Mouse (Mus musculus) spleen, adult 12 weeks (tissue): ENCODE data around the gene Kcng3.

ENCODE experiments used
- DNase-seq: peaks from one replicate; pipeline ENCODE4 v3.0.0; 2022; ENCODE audit warnings: low spot score

The Kcng3 gene

DNA sequence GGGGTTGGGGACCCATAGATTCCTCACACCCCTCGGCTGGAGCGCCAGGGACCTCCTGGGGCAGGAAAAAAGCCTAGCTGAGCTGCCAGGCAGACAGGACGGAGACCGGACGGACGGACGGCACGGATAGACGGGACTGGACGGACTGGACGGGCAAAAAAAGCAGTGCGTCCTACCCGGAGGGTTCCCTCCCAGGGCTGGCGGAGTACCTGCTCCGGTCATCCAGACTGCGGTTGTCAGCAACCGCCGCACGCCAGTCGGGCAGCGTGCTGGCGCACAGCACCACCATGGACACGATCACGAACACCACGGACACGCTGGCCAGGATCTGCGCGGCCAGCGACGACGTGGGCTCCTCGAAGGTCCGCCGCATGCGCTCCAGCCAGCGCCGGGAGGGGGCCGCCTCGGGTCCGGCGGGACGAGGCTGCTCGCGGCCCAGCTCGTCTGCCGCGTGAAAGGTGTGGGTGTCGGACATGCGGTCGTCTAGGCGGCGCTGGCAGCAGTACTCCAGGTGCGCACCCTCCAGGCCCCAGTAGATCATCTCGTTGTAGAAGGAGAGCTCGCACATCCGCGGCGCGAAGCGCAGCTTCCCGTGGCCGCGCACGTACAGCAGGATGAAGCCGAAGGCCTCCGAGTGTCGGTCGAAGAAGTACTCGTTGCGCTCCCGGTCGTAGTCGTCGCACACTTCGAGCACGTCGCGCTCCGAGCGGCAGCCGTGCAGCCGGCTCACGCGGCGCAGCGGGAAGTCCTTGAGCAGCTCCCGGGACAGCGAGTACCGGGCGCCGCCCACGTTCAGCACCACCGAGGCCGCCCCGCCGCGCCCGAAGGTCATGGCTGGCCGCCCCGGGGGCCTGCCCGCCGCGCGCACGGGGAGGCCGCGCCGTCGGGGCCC is 662 bp downstream of the Kcng3 start:
- peak; percentile 7 for DNase-seq

DNA sequence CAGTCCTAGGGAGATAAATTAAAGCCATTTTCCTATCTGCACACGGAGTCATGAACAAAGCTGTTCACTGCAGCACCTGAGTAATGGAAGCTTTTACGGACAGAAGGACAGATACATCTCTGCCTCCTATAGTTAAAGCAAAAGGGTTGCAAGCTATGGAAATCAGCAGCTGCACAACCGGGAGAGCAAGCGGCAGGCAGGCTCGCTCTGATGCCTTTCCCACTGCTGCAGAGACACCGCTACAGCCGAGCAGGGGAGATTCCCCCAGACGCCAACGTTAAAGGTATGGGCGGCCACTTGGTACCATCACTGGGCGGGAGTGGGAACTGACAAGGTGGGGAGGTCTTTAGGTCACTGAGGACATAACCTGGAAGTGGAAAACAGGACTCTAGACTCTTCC is 17.8 kb downstream of the Kcng3 start:
- DNase-seq, result no peak

DNA sequence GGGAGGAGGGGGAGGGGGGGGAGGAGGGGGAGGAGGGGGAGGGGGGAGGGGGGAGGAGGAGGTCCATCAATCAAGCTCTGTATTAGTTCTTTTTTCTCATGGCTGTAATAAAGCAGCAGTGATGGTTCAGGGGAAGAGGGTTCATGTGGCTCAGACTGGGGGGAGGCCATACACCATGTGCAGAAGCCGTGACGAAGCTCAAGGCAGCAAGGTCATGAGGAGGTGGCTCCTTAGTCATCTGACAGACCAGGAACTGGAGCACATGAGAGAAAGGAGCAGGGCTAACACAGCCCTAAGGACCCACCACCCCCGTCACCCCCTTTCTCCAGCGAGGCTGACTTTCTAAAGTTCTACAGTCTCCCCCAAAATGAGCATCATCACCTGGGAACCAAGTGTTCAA is 22.2 kb downstream of the Kcng3 start:
- DNase-seq, result no peak

DNA sequence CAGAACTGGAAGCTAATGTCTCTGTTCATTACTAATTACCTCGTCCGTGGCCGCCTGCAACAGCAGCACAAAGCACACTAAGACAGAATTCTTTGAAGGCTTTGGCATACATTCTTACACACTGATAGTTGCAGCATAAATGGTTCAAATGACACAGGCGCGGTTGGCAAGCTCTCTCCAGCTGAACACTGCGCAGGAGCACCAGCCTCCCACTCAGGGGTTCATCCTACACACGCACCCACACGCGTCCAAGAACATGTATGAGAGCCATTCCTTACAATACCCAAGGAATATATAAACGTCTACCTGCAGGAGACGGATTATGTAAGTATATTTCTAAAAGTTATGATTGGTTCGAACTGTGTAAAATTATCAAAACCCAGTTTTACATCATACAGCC is 30.7 kb downstream of the Kcng3 start:
- DNase-seq, result no peak

DNA sequence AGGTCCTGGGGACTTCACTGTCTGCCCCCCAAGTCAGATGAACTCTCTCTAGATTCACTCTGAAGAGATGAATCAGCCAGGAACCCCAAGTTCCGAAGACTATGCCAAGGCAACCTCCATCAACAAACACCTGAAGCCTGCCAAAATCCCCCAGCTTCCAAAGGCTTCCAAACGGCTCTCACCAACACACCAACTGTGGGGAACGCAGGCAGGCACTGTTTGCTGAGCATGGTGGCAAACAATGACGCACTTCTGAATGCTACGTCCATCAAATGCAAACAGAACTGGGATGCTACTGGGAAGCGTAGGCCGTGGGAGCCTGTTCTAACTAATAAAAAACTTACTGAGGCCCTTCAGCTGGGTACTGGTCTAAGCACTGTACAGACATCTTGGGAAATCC is 35.7 kb downstream of the Kcng3 start:
- no peak for DNase-seq

DNA sequence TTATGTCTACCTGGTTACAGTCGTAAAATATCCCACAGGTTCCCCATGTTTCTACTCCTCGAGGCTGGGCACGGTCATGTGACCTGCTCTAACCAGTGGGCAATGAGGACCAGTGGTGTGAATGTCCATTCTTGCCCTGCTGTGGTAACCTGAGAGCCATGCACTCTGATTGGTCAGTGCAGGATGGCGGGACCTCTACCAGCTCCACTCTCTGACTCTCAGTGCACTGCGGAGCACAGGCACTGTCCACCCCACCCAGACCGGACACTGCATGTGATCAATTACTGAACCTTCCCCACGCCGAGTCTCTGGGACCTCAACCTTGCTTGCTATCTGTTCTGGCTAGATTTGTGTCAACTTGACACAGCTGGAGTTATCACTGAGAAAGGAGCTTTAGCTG is 37.2 kb downstream of the Kcng3 start:
- no peak for DNase-seq

DNA sequence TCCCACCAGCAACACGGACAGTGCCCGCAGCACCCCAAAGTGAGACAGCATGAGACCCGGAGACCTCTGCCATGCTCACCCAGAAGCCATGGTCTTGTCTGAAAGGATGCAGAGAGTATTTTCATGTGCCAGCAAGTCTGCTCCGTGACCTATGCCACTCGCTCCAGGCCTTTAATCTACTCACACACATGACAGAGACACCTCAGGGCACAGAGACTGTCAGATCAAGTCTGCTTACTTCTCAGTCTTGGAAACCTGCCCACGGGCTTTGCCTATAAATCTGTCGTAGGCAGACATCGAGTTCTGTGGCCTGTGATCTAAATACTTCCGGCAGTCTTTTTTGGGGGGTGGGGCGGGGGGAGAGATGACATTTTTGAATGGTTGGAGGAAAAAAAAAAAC is 38.3 kb downstream of the Kcng3 start:
- DNase-seq, result no peak

DNA sequence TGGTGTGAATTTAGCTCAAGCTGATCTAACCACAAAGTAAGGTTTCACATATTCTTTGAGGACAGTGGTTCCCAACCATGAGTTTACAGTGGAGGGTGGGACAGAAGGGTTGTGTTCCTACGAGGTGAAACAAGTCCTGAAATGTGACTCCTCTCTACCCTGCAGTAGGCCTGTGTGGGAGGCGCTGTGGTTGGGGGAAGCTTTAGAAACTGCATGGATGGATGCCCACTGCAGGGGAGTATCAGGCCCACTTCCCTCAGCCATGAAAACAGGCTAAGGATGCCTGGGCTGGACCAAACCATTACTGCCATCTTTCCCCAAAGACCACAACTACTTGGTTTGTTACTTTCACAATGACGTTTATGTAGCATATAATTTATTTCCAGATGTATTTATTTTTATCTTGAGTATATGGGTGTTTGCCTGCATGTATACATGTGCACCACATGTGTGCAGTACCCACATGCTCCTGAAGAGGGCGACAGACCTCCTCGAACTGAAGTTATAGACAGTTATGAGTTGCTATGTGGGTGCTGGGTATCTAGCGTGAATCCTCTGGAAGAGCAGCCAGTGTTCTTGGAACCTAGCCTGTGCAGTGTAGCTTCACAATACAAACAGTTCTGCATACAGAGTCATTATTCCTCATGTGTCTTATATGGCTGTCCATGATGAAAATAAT is 42.9 kb downstream of the Kcng3 start:
- DNase-seq, result no peak

DNA sequence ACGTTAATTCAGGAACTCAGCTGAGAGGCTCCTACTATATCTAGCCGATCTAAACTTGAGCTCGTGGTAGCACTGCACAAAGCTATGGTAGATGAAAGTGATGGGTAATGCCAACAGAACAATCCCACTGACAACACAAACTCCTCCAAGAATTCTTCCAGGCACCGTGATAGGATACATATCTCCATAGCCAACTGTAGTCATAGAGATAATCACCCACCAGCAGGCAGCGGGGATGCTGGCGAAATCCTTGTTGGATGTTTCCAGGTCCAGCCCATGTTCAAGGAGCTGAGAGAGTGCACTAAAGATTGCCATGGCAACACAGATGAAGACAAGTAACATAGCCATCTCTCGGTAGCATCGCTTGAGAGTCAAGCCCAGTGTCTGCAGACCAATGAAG is 44.0 kb downstream of the Kcng3 start:
- no peak for DNase-seq

DNA sequence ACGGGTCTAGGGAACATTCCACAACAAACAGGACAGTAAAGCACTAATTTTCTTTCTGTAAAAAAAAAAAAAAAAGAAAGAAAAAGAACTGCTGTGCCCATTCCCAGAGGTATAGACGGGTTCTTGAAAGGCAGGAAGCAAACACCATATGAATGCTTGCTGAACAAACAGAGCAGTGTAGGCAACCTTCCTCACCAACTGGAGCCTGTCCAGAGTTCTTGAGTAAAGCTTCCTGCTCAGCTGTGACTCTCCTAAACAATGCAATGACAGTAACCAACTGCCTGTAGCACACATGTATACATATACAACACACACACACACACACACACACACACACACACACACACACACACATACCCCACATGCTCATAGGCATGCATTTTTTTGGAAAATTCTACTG is 49.1 kb downstream of the Kcng3 start:
- no peak for DNase-seq

DNA sequence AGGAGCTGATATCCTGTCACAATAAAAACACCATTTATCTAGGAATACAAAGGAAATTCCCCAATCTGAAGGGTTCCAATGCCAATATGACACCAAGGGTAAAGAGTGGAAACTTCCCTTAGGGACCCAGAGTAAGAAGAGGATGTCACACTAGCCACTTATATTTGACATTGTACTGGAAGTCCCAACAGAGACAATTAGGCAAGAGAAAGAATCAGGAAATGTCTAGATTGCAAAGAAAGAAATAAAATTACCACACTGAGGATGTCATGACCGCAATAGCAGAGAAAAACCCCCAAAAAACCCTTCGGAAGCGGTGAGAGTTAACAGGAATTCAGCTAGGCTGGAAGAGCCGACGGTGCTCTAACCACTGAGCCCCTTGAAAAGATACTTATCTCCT is 51.0 kb downstream of the Kcng3 start:
- DNase-seq, result no peak

DNA sequence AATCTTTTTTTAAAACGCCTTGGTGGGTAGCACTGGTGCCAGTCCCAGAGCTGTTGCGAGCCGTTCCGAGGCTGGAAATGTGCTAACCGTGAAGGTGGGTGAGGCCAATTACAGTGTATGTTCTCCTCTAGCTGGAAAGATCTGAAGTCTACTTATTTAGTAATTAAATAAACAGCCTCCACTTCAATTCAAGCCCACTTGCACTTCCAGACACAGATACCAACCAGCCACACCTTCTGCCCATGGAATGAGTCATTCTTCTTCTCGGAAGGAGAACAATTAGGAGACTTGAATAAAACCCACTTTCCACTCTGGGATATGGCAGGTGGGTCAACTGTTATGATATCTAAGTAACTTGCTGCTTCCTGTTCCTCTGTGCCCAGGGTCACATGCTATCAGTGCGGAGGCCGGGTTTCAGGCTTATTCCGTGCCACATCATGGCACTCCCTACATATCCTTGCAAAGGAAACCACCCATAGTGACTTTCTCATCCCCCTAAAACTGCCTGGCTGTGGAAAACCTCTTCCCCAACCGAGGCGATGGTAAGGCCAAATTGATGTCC is 54.8 kb downstream of the Kcng3 start:
- no peak for DNase-seq

DNA sequence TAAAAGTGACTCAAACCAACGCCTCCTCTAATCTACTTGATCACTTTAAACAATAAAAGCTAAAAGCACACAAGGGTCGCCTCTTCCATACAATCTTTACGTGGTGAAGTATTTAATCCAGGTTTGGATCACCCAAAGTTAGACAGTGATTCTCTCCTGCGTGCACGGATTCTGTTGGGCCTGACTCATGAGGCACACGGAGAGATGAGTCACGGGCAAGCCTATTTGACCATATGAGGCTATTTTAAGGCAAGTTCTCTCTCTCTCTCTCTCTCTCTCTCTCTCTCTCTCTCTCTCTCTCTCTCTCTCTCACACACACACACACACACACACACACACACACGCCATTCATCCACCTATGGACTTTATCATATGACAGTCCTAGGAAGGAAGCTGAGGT is 57.1 kb downstream of the Kcng3 start:
- DNase-seq, result no peak

DNA sequence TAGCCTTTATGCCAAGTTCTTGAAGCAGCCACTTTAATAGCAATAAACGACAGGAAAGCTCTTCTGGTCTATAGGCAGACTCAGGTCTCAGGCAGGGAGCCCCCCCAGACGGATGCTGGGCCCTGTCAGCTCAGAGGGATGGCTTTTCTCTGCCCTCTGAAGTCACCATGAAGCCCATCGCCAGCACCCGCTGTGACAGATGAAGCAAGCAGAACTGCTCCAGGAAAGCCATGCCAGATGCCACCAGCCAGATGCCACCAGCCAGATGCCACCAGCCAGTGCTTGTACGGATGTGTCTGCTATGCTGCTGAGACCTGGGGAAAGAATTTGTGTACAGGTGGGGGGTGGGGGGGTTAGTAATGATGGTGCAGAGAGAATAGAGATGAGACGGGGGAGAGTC is 58.6 kb downstream of the Kcng3 start:
- no peak for DNase-seq

DNA sequence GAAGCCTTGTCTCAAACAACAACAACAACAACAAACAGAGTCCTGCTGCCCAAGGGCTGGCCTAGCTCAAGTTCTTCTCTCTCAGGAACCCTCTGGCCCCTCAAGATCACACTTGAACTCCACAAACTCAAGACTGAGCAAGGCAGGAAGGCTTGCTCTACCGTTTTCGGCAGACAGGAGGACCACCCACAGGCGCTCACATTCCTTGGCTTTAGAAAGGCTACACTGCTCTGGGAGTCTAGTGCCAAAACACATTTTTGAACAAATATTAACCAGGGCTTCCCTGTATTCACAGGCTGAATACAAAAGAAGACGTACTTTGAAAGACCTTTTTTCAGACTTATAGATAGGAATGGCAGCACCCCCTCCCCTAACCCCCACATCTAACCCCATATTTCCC is 59.3 kb downstream of the Kcng3 start:
- DNase-seq, result no peak

DNA sequence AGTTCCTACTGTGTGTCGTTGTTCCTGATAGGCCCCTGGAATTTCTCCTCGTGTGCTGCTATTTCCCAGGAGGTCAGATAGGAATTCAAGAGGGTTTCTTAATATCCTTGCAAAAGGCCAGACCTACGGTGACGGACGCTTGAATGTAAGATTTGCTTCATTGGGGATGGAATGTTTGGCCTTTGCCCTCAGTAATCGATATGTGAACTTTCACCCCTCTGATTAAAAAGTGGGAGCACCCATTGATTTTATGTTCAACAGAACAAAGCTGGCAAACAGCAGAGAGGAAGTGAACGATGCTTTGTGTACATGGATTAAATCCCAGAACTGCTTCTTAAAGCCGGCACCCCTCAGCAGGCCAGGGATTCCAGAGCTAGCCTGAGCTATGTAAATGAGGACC is 64.3 kb downstream of the Kcng3 start:
- DNase-seq, result no peak

DNA sequence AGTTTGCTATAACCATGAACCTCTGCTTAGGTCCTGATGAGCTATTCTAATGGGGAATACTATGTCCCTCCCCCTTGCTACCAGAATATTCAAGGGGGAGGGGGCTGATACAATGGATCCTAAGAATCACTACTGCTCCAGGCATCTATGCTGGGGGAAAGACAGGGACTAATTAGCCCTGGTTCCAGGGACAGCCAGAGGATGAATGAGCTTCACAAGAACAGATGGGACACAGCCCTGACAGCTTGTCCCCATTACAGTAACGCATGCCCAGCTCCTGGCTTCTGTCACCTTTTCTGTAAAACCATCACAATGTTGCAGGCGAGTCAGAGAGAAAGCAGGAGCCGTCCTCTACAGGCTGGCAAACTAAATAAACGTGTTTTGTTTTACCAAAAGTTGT is 66.2 kb downstream of the Kcng3 start:
- DNase-seq, result no peak

DNA sequence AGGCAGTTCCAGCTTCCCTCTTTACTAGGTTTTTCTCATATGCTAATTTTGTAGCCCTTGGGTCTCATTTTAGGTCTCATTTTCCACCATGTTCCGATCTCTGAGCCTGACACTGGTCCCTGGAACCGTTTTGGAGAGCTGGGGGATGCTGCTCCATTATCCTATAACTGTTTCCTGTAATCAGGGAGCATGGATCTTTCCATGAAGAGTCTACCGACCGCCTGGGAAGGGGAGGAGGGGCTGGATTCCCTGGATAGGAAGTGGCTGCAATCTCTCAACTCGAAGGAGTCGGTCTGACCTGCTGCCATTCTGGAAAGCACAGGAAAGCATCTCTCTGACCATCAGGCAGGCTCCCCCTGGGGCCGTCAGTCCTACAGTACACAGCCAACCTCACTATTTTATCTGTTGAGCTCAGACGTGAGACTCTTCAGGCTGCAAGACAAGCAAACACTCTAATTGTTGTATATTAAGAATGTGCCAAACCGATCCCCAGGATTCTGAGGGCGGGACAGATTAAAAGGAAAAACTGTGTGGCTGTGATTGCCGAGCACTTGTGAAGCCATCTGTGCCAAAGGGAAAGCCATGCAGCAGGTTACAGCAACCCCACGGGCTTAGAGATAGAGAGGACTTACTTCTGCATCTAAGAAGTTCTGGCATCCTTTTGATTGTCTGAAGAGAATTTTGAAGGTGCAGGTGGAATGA is 67.4 kb downstream of the Kcng3 start:
- DNase-seq, result no peak

DNA sequence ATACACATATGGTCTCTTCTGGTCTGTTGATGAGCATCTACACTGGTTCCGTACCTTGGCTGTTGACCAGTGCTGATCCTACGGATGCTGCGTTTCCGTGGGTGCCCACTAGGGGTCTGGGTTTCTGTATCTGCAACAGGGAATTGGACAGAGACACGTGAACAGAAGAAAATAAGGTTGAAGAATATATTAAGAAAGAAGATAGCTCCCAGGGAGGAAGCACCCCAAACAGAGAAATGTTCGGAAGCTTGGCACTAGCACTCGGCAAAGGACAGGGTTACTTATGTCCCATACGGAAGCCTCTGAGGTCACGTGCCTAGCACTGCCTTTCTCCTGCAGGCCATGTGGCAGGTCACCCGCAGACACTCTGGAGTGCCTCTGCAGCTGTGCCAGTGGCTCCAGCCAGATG is 68.0 kb downstream of the Kcng3 start:
- DNase-seq, result peak; percentile 34

DNA sequence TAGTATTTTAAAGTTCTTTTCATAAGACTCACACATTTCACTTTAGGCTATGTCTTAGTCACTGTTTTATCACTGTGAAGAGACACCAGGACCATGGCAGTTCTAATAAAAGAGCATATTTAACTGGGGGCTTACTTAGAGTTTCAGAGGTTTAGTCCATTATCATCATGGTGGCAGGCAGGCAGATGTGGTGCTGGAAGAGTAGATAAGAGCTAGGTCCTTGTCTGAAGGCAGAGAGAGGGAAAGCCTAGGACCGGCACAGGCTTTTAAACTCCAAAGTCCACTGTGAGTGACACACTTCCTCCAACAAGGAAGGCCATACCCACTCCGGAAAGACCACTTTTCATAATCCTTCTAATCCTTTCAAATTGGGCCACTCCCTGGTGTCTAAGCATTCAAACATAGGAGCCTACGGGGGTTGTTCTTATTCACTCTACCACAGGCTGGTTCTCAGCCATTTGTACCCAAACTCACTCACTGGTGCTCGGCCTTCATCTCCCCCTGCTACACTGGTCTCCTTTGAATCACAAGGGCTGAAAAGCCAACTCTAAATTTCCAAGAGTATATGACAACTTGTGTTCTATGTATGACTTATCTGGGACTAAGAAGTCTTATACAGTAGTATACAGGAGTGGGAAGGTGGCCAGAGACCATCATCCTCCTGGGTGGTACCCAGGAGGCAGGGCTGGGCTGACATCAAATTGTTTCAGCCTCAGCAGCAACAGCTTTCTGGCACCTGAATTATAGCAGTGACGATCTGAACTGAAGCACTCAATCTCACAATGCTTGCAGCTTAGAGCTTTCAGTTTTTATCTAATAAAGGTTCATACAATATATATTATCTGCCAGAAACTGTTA is 69.3 kb downstream of the Kcng3 start:
- peak; percentile 49 for DNase-seq

DNA sequence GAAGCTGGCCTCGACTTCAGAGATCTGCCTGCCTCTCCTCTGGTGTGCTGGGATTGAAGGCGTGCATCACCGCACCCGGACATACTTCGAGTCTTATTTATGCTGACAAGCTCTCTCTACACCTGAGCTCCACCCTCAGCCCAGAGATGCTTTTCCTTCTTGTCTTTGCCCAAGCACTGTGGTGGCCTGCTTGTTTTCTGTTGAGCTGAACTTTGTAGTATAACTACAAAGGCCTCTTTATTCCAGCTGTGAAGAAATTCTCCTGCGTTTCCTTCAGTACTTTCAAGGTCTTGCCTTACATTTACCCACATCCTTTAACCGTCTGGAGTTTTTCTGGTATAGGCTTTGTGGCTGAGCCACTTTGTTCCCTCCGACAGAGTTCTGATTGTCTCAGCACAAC is 72.6 kb downstream of the Kcng3 start:
- DNase-seq, result no peak

DNA sequence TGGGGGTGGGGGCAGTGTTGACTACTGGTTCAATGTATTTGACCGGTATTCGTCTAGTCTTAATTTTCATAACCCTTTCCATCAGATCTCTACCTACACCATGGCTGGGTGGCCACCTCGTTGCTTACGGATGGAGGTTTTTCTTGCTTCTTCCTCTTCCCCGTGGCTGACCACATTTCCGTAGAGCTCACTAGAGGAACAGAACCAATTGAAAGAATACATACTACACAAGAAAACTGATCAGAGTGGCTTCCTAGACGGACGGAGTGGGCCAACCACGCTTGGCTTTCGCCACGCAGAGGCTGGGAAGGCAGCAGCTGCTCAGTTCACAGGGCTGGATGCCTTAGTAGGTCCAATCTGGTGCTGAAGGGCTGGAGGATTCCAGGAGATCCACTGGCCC is 75.9 kb downstream of the Kcng3 start:
- DNase-seq, result no peak
